In genomic region chr10:95814351-95814750, GRCm38 (mm10) we compare ENCODE assay signal across 26 mouse cellular contexts. TPM values are rescaled to one million over a fixed set of nuclear protein-coding genes. Genes with fewer than 3 reads are reported as not detected.
DNase-seq lines count a peak whose midpoint lies in the region; ATAC-seq and TF ChIP-seq lines count a peak whose summit lies in the region.
"Had no signal": no experiment of that assay in that cellular context is flagged by ENCODE, and none has a peak within 500 bp of the region (broad histone marks: within the 10 kb centered on the region; RNA-seq: fewer than 3 reads in every experiment).

No protein-coding gene starts in this region.

- H3K36me3 ChIP-seq in heart, embryonic 12.5 days, result no peaks in the 10 kb centered on the region
- no peaks in the 10 kb centered on the region for H3K36me3 ChIP-seq in liver, adult 2 months (ENCODE audit: control insufficient read depth, insufficient read depth, low read length)
- H3K36me3 ChIP-seq in liver, postnatal 0 days (replicated peaks; ENCODE audit: insufficient read depth, low read length), result no peaks in the 10 kb centered on the region
- no peaks in the 10 kb centered on the region for H3K36me3 ChIP-seq in midbrain, embryonic 11.5 days (ENCODE audit: control insufficient read depth, insufficient read depth, low read length)
- no peaks in the 10 kb centered on the region for H3K36me3 ChIP-seq in midbrain, embryonic 13.5 days
- H3K36me3 ChIP-seq: G1E had no signal

- no peak for TF ChIP-seq EP300 in liver, postnatal 0 days (IDR thresholded peaks at IDR 0.05; ENCODE audit: low read depth)

- TF ChIP-seq POLR2A in liver, adult 2 months (IDR thresholded peaks at IDR 0.05; ENCODE audit: extremely low read depth, insufficient read depth, low read length), result no peak

- no peaks in the 10 kb centered on the region for H3K79me2 ChIP-seq in liver, adult 2 months (ENCODE audit: control insufficient read depth, insufficient read depth, low read length)

- WGBS in heart, embryonic 12.5 days, result 84% methylated on average over 6 of the region's 6 CpGs
- WGBS in liver, adult 2 months, result 42% methylated on average over 6 of the region's 6 CpGs
- 69% methylated on average over 6 of the region's 6 CpGs for WGBS in liver, postnatal 0 days (ENCODE audit: insufficient replicate concordance)
- 92% methylated on average over 6 of the region's 6 CpGs for WGBS in midbrain, embryonic 11.5 days
- 96% methylated on average over 6 of the region's 6 CpGs for WGBS in midbrain, embryonic 13.5 days

- TF ChIP-seq CTCF in liver, adult 2 months (IDR thresholded peaks at IDR 0.05; ENCODE audit: low read depth, low read length), result no peak
- no peak for TF ChIP-seq CTCF in liver, postnatal 0 days (IDR thresholded peaks at IDR 0.05; ENCODE audit: low read depth)

- no peak overlapping the region for H3K27ac ChIP-seq in heart, embryonic 12.5 days (ENCODE audit: poor library complexity, severe bottlenecking)
- H3K27ac ChIP-seq in liver, adult 2 months (replicated peaks; ENCODE audit: insufficient read depth, low read depth, low read length), result no peak overlapping the region
- no peak overlapping the region for H3K27ac ChIP-seq in liver, postnatal 0 days (ENCODE audit: low read depth)
- H3K27ac ChIP-seq in midbrain, embryonic 11.5 days (ENCODE audit: low read depth, low read length), result no peak overlapping the region
- H3K27ac ChIP-seq in midbrain, embryonic 13.5 days, result no peak overlapping the region

- ATAC-seq in heart, embryonic 12.5 days (ENCODE audit: insufficient number of reproducible peaks, low FRiP score), result no peak
- ATAC-seq in liver, postnatal 0 days, result no peak
- no peak for ATAC-seq in midbrain, embryonic 11.5 days (ENCODE audit: low FRiP score)
- no peak for ATAC-seq in midbrain, embryonic 13.5 days
- ATAC-seq: activated CD4-positive, CD25-positive, alpha-beta regulatory T cell, adult 4 months; CD4-positive, CD25-positive, alpha-beta regulatory T cell, adult 4 months; Patski had no signal

- no peak overlapping the region for H3K4me2 ChIP-seq in heart, embryonic 12.5 days
- no peak overlapping the region for H3K4me2 ChIP-seq in liver, postnatal 0 days (ENCODE audit: low read depth, low read length)
- H3K4me2 ChIP-seq in midbrain, embryonic 11.5 days, result no peak overlapping the region
- H3K4me2 ChIP-seq in midbrain, embryonic 13.5 days (replicated peaks), result no peak overlapping the region

- no peak overlapping the region for H3K4me3 ChIP-seq in heart, embryonic 12.5 days
- no peak overlapping the region for H3K4me3 ChIP-seq in liver, adult 2 months (ENCODE audit: insufficient read depth, low read depth, low read length)
- no peak overlapping the region for H3K4me3 ChIP-seq in liver, postnatal 0 days (ENCODE audit: low read depth, low read length)
- no peak overlapping the region for H3K4me3 ChIP-seq in midbrain, embryonic 11.5 days (ENCODE audit: low read depth, low read length)
- no peak overlapping the region for H3K4me3 ChIP-seq in midbrain, embryonic 13.5 days (replicated peaks)

- no peaks in the 10 kb centered on the region for H3K27me3 ChIP-seq in heart, embryonic 12.5 days (replicated peaks)
- H3K27me3 ChIP-seq in liver, adult 2 months (ENCODE audit: control insufficient read depth, insufficient read depth, low read length), result no peaks in the 10 kb centered on the region
- no peaks in the 10 kb centered on the region for H3K27me3 ChIP-seq in liver, postnatal 0 days (ENCODE audit: insufficient read depth, low read length)
- no peaks in the 10 kb centered on the region for H3K27me3 ChIP-seq in midbrain, embryonic 11.5 days (ENCODE audit: control insufficient read depth, insufficient read depth, low read length)
- no peaks in the 10 kb centered on the region for H3K27me3 ChIP-seq in midbrain, embryonic 13.5 days
- H3K27me3 ChIP-seq: CH12.LX, Patski had no signal

- no peaks in the 10 kb centered on the region for H3K9me3 ChIP-seq in heart, embryonic 12.5 days (replicated peaks)
- no peaks in the 10 kb centered on the region for H3K9me3 ChIP-seq in liver, postnatal 0 days (ENCODE audit: low read length)
- H3K9me3 ChIP-seq in midbrain, embryonic 11.5 days (ENCODE audit: control insufficient read depth, low read length), result no peaks in the 10 kb centered on the region
- H3K9me3 ChIP-seq in midbrain, embryonic 13.5 days, result no peaks in the 10 kb centered on the region
- H3K9me3 ChIP-seq: G1E had no signal

- H3K4me1 ChIP-seq in heart, embryonic 12.5 days (replicated peaks), result no peaks in the 10 kb centered on the region
- peaks cover 7% of the 10 kb centered on the region for H3K4me1 ChIP-seq in liver, adult 2 months (ENCODE audit: control insufficient read depth, insufficient read depth, low read length)
- peaks cover 4% of the 10 kb centered on the region; the same call in 1 of the 2 replicates for H3K4me1 ChIP-seq in liver, postnatal 0 days (ENCODE audit: insufficient read depth)
- peaks cover 4% of the 10 kb centered on the region; the same call in 1 of the 2 replicates for H3K4me1 ChIP-seq in midbrain, embryonic 11.5 days (ENCODE audit: control insufficient read depth, insufficient read depth, low read length)
- peaks cover 9% of the 10 kb centered on the region for H3K4me1 ChIP-seq in midbrain, embryonic 13.5 days (replicated peaks)

- peak; percentile 37 for DNase-seq in heart, adult 11 months
- DNase-seq in liver, adult 2 months (ENCODE audit: extremely low read depth, low read depth, low spot score), result peak; percentile 83
- no peak for DNase-seq in liver, postnatal 0 days
- peak; percentile 72 for DNase-seq in midbrain, embryonic 11.5 days (ENCODE audit: low spot score, missing footprints)
- DNase-seq: adrenal gland, adult 2 months; adrenal gland, adult 8-10 months; adrenal gland, postnatal 10 days; adrenal gland, postnatal 14 days; adrenal gland, postnatal 25 days; adrenal gland, postnatal 36 days; B cell, adult 2 months; cerebellum, adult 11 months; cerebellum, adult 11-12 months; cerebellum, adult 18-20 months had no signal

- no peak overlapping the region for H3K9ac ChIP-seq in heart, embryonic 12.5 days
- H3K9ac ChIP-seq in liver, adult 2 months (ENCODE audit: low read depth, low read length), result no peak overlapping the region
- no peak overlapping the region for H3K9ac ChIP-seq in liver, postnatal 0 days (replicated peaks)
- H3K9ac ChIP-seq in midbrain, embryonic 11.5 days (ENCODE audit: low read length), result no peak overlapping the region
- no peak overlapping the region for H3K9ac ChIP-seq in midbrain, embryonic 13.5 days (replicated peaks)

RNA-seq across cellular contexts. Expression of gene Gm33543, which starts 28.4 kb away (rescaled TPM):
- polyA plus RNA-seq in heart, embryonic 12.5 days (2016; fragmentation: Nextera tagmentation; extraction: Ambion mirVana), result not detected in 2 replicates
- total RNA-seq in liver, adult 2 months (2014; rRNA removed), result 24.2 and 31.1 TPM in 2 replicates
- 4.6 and 7.3 TPM in 2 replicates for polyA plus RNA-seq in liver, adult 2 months (2012; rRNA removed)
- polyA plus RNA-seq in liver, postnatal 0 days (2015; fragmentation: Nextera tagmentation; extraction: Ambion mirVana), result 1.2 and 1.4 TPM in 2 replicates
- polyA plus RNA-seq in midbrain, embryonic 11.5 days (2014; fragmentation: Nextera tagmentation; extraction: Ambion mirVana), result not detected in 2 replicates
- not detected in 2 replicates for polyA plus RNA-seq in midbrain, embryonic 13.5 days (2015; fragmentation: Nextera tagmentation; extraction: Ambion mirVana)
- total RNA-seq: adrenal gland, adult 18-20 months; adrenal gland, adult 2 months; adrenal gland, adult 8-10 months; adrenal gland, postnatal 25 days; adrenal gland, postnatal 36 days; CH12.LX; ES-E14; MEL had no signal
- polyA plus RNA-seq: activated CD4-positive, CD25-positive, alpha-beta regulatory T cell, adult 4 months; adrenal gland, adult 2 months; brain, embryonic 14.5 days; C2C12; CD4-positive, CD25-positive, alpha-beta regulatory T cell, adult 4 months; G1E; Patski had no signal
